Mouse (Mus musculus) liver, embryonic 14.5 days (tissue): ENCODE data around the gene Prcc.

Source experiments
- CTCF ChIP-seq: IDR thresholded peaks from 2 replicates; pipeline ENCODE4 v1.5.1; 2016; ENCODE audit warnings: antibody characterized with exemption, low read depth, control low read depth
- EP300 ChIP-seq: IDR thresholded peaks from 2 replicates; pipeline ENCODE4 v1.6.1; 2016; ENCODE audit warnings: antibody characterized with exemption, low read depth

DNA sequence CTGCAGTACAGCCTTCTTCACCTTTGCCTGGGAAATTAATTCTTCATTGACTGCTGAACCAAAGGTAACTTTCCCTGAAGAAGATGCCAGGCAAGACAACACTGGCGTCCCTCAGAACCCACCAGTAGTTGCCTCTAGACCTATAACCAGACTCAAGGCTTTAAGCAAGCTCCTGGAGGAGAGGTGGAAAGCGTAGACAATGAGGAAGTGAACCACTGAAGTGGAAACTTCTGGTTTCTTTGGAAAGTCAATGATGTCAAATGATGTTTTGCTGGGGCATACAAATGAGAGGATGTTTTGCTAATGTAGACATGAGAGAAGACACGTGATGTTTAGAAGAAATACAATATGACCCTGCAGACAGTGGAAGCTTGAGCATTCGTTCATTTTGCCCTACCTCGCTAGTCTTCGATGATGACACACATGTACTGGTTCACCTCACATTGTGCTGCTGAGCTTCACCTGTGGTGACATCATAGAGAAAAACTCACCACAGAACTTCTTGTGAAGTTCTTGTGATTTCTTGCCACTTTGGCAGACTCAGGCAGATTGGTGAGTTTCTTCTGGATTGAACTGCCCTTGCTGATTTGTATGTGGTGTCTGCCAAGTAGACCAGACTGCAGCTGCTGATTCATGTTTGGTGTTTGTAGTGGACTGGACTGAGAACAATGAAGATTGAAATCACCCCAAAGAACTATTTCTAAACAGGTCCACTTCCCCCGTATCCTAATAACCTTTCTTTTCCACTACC lies 53.1 kb downstream of the Prcc start:
- TF ChIP-seq EP300, result no peak
- no peak for TF ChIP-seq CTCF
